Mouse (Mus musculus): Measurements from ENCODE around the gene Efna5. TPM values are rescaled to one million over a fixed set of nuclear protein-coding genes. Genes with fewer than 3 reads are reported as not detected.

Efna5 gene
- polyA plus RNA-seq, 1 experiment from 2014 or later: 17.3 TPM

GRCm38 (mm10) chr17:62676832-62677231 lies 204.3 kb downstream of the Efna5 start:
- WGBS: 75% methylated on average over 6 of the region's 6 CpGs

GRCm38 (mm10) chr17:62676409-62676808 lies 204.7 kb downstream of the Efna5 start:
- no peak overlapping the region for H3K9ac ChIP-seq (ENCODE audit: low read depth, low read length)
- H3K9me3 ChIP-seq (replicated peaks; ENCODE audit: low read length): no peaks in the 10 kb centered on the region
- no peaks in the 10 kb centered on the region for H3K36me3 ChIP-seq (ENCODE audit: insufficient read depth, low read length)
- H3K4me2 ChIP-seq (ENCODE audit: low read length): no peak overlapping the region
- H3K27ac ChIP-seq: no peak overlapping the region
- 46% methylated on average over 6 of the region's 6 CpGs for WGBS
- H3K4me1 ChIP-seq (replicated peaks; ENCODE audit: insufficient read depth, low read length): peaks cover 8% of the 10 kb centered on the region; the same call in 1 of the 2 replicates
- TF ChIP-seq CTCF (IDR thresholded peaks at IDR 0.05; ENCODE audit: low read depth): no peak
- no peaks in the 10 kb centered on the region for H3K27me3 ChIP-seq (ENCODE audit: insufficient read depth, low read length)
- ATAC-seq (replicated peaks; ENCODE audit: low FRiP score, low read depth) (no peak), DNase-seq (ENCODE audit: low spot score) (no peak)
- no peak overlapping the region for H3K4me3 ChIP-seq (replicated peaks; ENCODE audit: low read depth, low read length)

More at GRCm38 (mm10) chr17:62676832-62677231, 204.3 kb downstream of the Efna5 start:
- no peaks in the 10 kb centered on the region for H3K27me3 ChIP-seq (ENCODE audit: insufficient read depth, low read length)
- peaks cover 8% of the 10 kb centered on the region; the same call in 1 of the 2 replicates for H3K4me1 ChIP-seq (replicated peaks; ENCODE audit: insufficient read depth, low read length)
- ATAC-seq (replicated peaks; ENCODE audit: low FRiP score, low read depth) (no peak), DNase-seq (ENCODE audit: low spot score) (no peak)
- H3K4me3 ChIP-seq (replicated peaks; ENCODE audit: low read depth, low read length): no peak overlapping the region
- no peak for TF ChIP-seq CTCF (IDR thresholded peaks at IDR 0.05; ENCODE audit: low read depth)
- H3K9me3 ChIP-seq (replicated peaks; ENCODE audit: low read length): no peaks in the 10 kb centered on the region
- H3K27ac ChIP-seq: no peak overlapping the region
- H3K9ac ChIP-seq (ENCODE audit: low read depth, low read length): no peak overlapping the region
- H3K4me2 ChIP-seq (ENCODE audit: low read length): no peak overlapping the region
- H3K36me3 ChIP-seq (ENCODE audit: insufficient read depth, low read length): no peaks in the 10 kb centered on the region

DNA sequence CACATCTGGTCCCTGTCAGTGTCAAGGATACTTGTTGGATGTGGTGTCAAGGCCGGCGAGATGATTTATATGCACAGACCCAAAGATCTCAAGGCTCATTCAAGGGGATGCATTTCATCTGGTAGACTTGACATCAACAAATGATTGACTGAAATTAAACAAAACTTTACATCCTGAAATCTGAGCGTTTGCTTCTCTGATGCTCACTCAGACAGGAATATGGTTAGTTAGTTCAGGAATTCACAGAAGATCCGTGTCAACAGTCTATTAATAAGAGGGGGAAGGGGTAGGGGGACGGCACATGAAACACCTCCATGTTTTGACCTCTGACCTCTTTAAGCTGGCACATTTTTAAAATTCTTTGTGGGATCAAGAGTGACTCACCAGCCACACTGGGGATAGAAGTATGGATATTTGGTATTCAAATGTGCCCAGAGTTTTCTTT lies 205.3 kb downstream of the Efna5 start:
- no peaks in the 10 kb centered on the region for H3K27me3 ChIP-seq (ENCODE audit: insufficient read depth, low read length)
- no peaks in the 10 kb centered on the region for H3K36me3 ChIP-seq (ENCODE audit: insufficient read depth, low read length)
- H3K4me1 ChIP-seq (replicated peaks; ENCODE audit: insufficient read depth, low read length): peaks cover 8% of the 10 kb centered on the region; the same call in 1 of the 2 replicates
- DNase-seq (ENCODE audit: low spot score) (peak; percentile 20), ATAC-seq (replicated peaks; ENCODE audit: low FRiP score, low read depth) (no peak; the same call in 1 of the 2 replicates)
- H3K4me3 ChIP-seq (replicated peaks; ENCODE audit: low read depth, low read length): no peak overlapping the region
- no peak overlapping the region for H3K27ac ChIP-seq
- WGBS: 31% methylated on average over 5 of the region's 5 CpGs
- TF ChIP-seq CTCF (IDR thresholded peaks at IDR 0.05; ENCODE audit: low read depth): no peak
- no peak overlapping the region for H3K4me2 ChIP-seq (ENCODE audit: low read length)
- no peaks in the 10 kb centered on the region for H3K9me3 ChIP-seq (replicated peaks; ENCODE audit: low read length)
- no peak overlapping the region for H3K9ac ChIP-seq (ENCODE audit: low read depth, low read length)

DNA sequence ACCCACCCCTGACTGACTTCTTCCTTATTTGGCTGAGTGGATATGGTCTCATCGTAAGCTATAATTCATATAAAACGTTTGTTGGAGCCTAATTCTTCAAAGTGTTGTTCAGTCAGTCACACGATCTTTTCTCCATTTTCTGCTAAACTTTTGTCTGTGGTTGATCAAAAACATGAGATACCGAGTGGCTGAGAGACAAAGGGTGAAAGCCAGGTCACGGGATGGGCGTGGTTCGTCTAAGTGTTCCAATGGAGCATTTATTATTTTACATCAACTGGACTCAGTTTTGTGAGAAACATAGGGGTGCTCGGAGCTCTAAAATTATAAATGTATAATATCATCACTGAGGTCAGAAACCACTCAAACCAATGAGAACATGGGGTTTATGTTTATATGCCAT lies 209.0 kb downstream of the Efna5 start:
- Histone ChIP-seq H3K27me3 (ENCODE audit: insufficient read depth, low read length) (no peaks in the 10 kb centered on the region), H3K27ac (no peak overlapping the region), H3K4me2 (ENCODE audit: low read length) (no peak overlapping the region), H3K4me1 (replicated peaks; ENCODE audit: insufficient read depth, low read length) (peaks cover 4% of the 10 kb centered on the region; the same call in 1 of the 2 replicates), H3K36me3 (ENCODE audit: insufficient read depth, low read length) (no peaks in the 10 kb centered on the region), H3K9ac (ENCODE audit: low read depth, low read length) (no peak overlapping the region), H3K9me3 (replicated peaks; ENCODE audit: low read length) (no peaks in the 10 kb centered on the region), H3K4me3 (replicated peaks; ENCODE audit: low read depth, low read length) (no peak overlapping the region)
- no peak for ATAC-seq (replicated peaks; ENCODE audit: low FRiP score, low read depth)
- 64% methylated on average over 8 of the region's 8 CpGs for WGBS
- TF ChIP-seq CTCF (IDR thresholded peaks at IDR 0.05; ENCODE audit: low read depth): no peak
- no peak for DNase-seq (ENCODE audit: low spot score)

DNA sequence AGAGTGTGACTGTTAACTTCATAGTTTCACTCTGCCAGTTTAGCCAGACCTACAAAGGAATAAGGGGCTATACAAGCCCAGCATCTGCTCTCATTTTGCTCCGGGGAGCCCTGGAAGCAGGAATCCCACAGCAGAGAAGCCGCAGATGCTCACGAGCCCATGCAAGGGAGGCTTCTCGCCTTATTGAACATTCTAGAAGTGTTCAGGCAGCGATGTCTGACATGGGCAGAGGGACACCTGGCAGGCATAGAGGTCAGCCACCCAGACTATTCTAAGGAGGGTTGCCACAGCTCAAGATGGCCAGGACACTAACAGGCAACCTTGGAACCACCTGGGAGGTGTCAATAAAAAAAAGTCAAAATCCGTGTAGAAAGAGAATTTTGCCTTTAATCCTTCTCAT lies 214.4 kb downstream of the Efna5 start:
- 81% methylated on average over 6 of the region's 6 CpGs for WGBS
- ATAC-seq (replicated peaks; ENCODE audit: low FRiP score, low read depth) (no peak), DNase-seq (ENCODE audit: low spot score) (no peak)
- Histone ChIP-seq H3K27me3 (ENCODE audit: insufficient read depth, low read length) (no peaks in the 10 kb centered on the region), H3K9ac (ENCODE audit: low read depth, low read length) (no peak overlapping the region), H3K36me3 (ENCODE audit: insufficient read depth, low read length) (no peaks in the 10 kb centered on the region), H3K4me2 (ENCODE audit: low read length) (no peak overlapping the region), H3K9me3 (replicated peaks; ENCODE audit: low read length) (no peaks in the 10 kb centered on the region), H3K4me1 (replicated peaks; ENCODE audit: insufficient read depth, low read length) (no peaks in the 10 kb centered on the region), H3K27ac (no peak overlapping the region), H3K4me3 (replicated peaks; ENCODE audit: low read depth, low read length) (no peak overlapping the region)
- TF ChIP-seq CTCF (IDR thresholded peaks at IDR 0.05; ENCODE audit: low read depth): no peak

- H3K9me3 ChIP-seq (replicated peaks; ENCODE audit: low read length): no peaks in the 10 kb centered on the region
- H3K4me1 ChIP-seq (replicated peaks; ENCODE audit: insufficient read depth, low read length): no peaks in the 10 kb centered on the region
- H3K36me3 ChIP-seq (ENCODE audit: insufficient read depth, low read length): no peaks in the 10 kb centered on the region
- WGBS: 91% methylated on average over 7 of the region's 7 CpGs
- TF ChIP-seq CTCF (IDR thresholded peaks at IDR 0.05; ENCODE audit: low read depth): no peak
- DNase-seq (ENCODE audit: low spot score): no peak
- H3K4me2 ChIP-seq (ENCODE audit: low read length): no peak overlapping the region
- no peak for ATAC-seq (replicated peaks; ENCODE audit: low FRiP score, low read depth)
- no peak overlapping the region for H3K27ac ChIP-seq
- no peak overlapping the region for H3K4me3 ChIP-seq (replicated peaks; ENCODE audit: low read depth, low read length)
- no peak overlapping the region for H3K9ac ChIP-seq (ENCODE audit: low read depth, low read length)
- H3K27me3 ChIP-seq (ENCODE audit: insufficient read depth, low read length): no peaks in the 10 kb centered on the region
These were observed 215.3 kb downstream of the Efna5 start for GRCm38 (mm10) chr17:62665823-62666222.

DNA sequence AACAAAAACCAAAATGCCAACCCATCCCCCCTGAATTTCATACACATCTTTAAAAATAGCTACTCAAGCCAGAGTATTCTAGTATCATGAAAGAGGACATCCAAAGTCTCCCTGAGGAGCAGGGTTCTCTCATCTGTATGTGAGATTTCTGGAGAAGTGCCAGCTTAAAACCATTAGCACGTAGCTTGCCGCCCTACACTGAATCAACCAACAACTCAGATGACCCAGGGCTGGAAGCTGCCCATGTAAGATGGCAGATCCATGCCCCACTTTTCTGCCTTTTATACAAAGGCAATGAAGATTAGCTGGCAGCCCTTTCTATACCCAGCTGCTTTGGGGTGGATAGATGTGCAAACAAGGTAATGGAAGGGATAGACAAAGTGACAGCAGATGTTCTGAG lies 216.4 kb downstream of the Efna5 start:
- Histone ChIP-seq H3K4me3 (replicated peaks; ENCODE audit: low read depth, low read length) (no peak overlapping the region), H3K9ac (ENCODE audit: low read depth, low read length) (no peak overlapping the region), H3K36me3 (ENCODE audit: insufficient read depth, low read length) (no peaks in the 10 kb centered on the region), H3K27ac (no peak overlapping the region), H3K4me2 (ENCODE audit: low read length) (no peak overlapping the region), H3K9me3 (replicated peaks; ENCODE audit: low read length) (no peaks in the 10 kb centered on the region), H3K4me1 (replicated peaks; ENCODE audit: insufficient read depth, low read length) (no peaks in the 10 kb centered on the region), H3K27me3 (ENCODE audit: insufficient read depth, low read length) (no peaks in the 10 kb centered on the region)
- 73% methylated on average over 2 of the region's 2 CpGs for WGBS
- ATAC-seq (replicated peaks; ENCODE audit: low FRiP score, low read depth) (no peak), DNase-seq (ENCODE audit: low spot score) (no peak)
- no peak for TF ChIP-seq CTCF (IDR thresholded peaks at IDR 0.05; ENCODE audit: low read depth)

All from kidney, postnatal 0 days (tissue).